Mouse (Mus musculus): ENCODE measurements at regions not wholly inside any gene's neighbourhood (a gene's known extent, or its start where the extent isn't known, plus 50 kb on each side); places are given as distances from the start of the nearest gene placed in this dataset.

- TF ChIP-seq CTCF (conservative IDR thresholded peaks at IDR 0.05; ENCODE audit: low read length) (no peak), POU5F1 (IDR thresholded peaks at IDR 0.05; ENCODE audit: borderline replicate concordance, low read length) (no peak)
Measured at GRCm38 (mm10) chr16:76547087-76547486, 173.5 kb upstream of the Nrip1 start.

Measured in E14TG2a.4 (cell line).